Mouse (Mus musculus): ENCODE measurements around the gene Pou5f1.

The Pou5f1 gene

DNA sequence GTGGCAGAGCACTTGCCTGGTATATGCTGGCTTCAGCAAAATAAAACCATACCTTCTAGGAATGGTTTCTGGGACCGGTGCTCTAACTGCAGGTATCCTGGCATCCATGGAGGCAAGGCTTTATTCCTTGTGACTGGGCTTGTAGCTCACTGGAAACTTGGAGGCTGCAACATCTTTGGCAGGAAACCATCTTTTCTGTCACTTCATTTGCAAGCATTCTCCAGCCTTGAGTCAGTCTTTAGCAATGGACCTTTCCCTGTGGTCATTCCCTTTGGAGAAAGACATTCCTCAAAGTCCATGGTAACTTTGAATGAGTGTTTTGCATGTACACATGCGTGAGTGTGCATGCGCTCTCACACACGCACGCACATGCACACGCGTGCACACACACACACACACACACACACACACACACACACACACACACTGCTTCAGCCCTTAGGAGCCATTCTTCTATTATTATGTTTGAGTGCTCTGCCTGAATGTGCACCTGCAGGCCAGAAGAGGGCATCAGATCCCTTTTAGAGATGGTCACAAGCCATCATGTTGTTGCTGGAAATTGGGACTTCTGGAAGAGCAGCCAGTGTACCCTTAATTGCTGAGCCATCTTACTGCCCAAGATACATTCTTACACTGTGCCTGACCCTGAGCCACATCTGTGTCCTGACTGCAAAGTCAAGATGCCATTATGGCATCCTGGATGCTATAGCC lies 7.3 kb downstream of the Pou5f1 start:
- no peak for DNase-seq (ENCODE audit: low spot score in 2 of 2)

DNA sequence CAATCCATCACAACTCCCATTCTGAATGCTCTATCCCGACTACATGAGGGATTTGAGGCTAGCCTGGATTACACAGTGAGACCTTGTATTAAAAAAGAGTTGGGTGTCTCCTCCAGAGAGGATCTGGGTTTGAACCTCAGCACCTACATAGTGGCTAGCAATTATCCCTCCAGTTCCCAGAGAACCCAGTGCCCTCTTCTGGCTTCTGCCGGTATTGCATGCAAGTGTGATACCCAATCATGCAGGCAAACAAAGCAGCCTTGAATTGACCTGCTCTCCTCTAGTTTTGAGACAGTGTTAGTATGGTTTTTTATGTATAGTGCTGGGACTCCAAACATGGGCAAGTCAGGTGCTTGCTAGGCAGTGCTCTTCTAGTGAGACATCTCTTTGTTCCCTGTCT lies 8.1 kb downstream of the Pou5f1 start:
- peak; percentile 27 to 55 for DNase-seq (ENCODE audit: low spot score in 2 of 2)

DNA sequence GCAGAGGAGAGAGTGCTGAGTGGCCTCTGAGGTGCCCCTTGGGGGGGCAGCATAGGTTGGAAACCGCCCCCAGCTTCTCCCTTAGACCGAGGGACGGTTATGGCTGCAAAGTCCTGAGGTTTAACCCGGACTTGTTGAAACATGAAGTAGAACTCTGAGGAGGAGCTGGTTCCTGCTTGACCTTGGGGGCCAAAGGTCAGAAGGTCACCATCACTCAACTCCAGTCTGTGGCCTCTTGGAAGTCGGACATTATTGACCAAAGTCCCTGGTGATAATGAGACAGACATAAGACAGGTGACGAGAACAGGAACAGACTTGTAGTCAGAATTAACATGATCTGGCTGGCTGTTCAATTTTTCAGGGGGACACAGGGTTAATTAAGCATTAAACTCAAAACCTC lies 8.9 kb downstream of the Pou5f1 start:
- no peak for DNase-seq (ENCODE audit: low spot score in 2 of 2)

DNA sequence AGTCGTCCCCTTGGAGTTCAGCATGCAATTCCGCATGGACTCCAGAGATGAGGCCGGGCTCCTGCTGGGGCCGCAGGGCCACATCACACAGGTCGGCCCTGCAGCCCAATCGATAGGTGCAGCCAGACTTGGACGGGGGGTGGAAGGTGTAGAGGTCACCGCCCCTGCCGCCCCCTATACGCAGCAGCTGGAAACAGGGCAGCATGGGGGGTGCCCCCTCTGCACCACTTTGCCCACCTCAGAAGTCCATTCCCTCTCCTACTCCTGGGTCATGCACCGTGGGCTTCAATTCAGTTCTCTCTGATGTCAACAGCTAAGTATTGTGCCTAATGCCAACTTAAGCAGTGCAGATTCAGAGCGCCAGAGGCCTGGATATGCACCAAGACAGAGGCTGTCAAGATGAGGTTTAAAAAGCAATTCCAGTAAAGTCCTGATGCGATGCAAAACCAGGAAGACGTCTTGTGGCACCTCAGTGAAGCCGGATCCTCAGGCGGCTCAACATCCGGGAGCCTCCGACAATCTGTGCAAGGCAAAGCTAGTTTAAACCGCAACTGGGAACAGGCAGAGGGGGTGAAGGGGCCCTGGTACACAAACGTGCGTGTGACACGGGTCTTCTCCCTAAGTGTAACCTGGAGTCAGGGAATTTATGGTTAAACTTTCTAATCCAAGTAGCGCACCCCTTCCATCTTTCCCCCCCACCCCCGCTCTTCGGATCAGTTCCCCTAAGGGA lies 10.3 kb downstream of the Pou5f1 start:
- no peak for DNase-seq (ENCODE audit: low spot score in 2 of 2)

DNA sequence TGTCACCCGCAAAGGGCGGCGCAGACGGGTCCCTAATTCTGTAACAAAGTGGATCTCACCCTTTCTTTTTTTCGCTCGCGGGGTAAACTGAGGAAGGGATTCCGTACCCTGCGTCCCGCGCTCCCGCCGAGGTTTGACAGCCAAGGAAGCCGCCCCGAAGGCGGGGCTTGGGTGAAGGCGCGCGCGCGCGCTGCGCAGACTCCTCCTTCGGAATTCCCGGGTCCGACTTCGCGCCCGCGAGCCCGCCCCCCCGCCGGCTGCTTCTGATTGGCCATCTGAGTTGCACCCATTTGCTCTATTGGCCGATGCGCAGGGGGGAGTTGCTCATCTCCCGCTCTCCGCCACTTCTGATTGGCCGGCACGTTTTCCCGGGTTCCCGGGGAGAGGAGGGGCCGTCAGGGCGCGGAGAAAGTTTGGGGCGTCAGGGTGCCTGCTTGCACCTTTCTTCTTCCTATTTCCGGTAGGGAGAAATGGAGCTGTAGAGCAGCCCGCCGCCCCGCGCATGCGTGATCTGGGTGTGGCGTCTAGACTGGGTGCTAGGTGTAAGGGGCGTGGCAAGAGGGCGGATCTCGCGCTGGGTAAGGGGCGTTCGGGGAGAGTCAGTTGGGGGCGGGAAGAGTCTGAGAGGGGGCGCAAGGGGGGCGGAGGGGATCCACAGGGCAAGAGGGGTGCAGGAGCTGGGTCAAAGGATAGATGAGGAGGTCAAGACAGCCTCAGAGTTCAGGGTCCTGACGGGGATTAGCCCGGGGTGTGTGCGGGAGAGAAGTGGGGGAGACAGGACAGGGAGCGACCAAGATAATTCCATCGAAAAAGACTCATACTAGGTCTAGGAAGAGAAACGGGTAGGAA lies 11.1 kb downstream of the Pou5f1 start, which contains the start of the genes Tcf19 and Cchcr1:
Gene Tcf19, minus strand, starts transcription at position 173 of the 849 bp plus-strand sequence.
Gene Cchcr1, plus strand, starts transcription at position 449 of the 849 bp plus-strand sequence.
- DNase-seq (ENCODE audit: low spot score in 2 of 2), result peak; percentile 96 to 98

DNA sequence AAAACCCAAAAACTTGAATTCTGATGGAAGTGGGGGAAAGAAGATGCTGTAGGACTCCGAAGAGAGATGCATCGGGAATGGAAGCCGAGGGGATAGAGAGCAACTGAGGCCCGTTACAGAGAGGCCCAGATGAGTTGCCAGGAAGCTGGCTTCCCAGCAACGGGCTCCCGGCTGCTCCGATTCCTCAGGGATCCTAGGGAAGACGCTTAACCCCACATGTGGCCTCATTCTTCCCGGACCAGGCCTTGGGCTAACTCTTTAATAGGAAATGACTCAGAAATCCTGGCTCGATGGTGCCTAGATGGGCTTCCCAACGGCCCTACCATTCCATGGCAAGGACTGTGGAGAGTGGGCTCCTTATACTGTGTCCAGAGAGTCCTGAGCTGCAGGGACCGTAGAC lies 11.7 kb downstream of the Pou5f1 start:
- peak in 1 of 2 experiments; percentile 24 for DNase-seq (ENCODE audit: low spot score in 2 of 2)

DNA sequence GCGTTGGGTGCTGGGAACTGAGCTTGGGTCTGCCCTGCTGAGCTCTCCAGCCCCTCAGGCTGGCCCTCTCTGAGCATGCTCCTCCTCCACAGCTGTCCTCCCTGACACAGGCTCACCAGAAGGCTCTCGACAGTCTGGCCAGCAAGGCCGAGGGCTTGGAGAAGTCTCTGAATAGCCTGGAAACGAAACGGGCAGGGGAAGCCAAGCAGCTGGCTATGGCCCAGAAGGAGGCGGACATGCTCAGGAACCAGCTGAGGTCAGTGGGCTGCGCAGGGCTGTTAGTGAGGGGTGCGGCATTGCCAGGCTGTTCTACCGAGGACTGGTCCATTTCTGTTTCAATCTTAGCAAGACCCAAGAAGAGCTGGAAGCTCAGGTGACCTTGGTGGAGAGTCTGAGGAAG lies 18.5 kb downstream of the Pou5f1 start:
- DNase-seq (ENCODE audit: low spot score in 2 of 2), result no peak

DNA sequence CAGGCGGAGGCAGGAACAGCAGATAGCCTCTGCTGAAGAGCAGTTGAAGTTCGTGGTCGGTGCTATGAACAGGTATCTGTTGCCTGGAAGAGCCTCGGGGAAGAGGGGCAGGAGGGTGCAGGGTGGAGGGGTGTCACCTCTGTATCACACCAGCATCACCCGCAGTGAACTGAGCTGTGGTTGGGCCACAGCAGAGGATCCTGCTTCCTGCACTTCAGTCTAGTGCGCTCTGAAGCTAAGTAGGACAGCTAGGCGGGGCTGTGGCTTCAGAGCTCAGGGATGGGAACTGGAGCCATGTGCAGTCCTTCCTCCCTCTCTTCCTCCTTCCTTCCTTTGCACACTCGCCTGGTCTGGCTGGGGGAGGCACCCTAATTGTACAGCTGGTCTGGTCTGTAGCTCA lies 20.8 kb downstream of the Pou5f1 start:
- DNase-seq (ENCODE audit: low spot score in 2 of 2), result no peak

DNA sequence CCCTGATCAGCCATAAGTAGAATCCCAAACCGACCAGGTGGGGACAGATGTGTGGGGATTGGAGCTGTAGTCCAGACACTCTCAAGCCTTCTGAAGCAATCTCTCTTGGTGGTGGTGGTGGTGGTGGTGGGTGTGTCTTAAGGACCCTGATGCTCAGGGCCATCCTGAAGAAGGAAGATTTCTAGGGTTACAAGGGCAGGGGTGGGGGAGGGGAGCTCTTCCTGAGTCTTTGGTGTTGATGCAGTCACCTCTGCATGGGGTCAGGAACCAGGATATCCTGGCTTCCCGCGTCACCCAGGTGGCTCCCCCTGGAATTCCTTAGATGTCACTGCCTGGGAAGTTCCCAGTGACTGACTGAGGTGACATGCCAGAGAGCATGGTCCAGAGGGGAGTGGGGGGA lies 26.5 kb downstream of the Pou5f1 start:
- no peak for DNase-seq (ENCODE audit: low spot score in 2 of 2)

DNA sequence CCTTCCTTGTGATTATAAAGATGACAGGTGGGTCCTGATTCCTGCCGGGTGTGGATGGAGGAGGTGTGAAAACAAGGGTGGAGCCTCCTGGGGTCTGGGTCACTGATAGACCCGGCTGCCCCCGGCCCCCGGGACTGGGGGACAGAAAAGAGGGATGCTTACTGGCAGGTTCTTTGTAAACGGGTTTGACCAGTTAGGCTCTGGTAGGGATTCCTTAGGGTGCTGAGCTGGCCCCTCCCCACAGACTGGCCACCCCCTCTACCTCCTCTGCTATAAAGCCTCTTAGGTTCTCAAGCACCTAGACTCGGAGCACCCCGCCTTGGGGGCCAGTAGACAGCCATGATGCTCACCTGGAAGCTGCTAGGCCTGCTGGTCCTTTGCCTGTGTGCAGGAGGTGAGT lies 27.1 kb downstream of the Pou5f1 start, which contains the start of gene Psors1c2:
Gene Psors1c2, plus strand, starts transcription at position 301 of the 400 bp plus-strand sequence.
- DNase-seq (ENCODE audit: low spot score in 2 of 2), result no peak

DNA sequence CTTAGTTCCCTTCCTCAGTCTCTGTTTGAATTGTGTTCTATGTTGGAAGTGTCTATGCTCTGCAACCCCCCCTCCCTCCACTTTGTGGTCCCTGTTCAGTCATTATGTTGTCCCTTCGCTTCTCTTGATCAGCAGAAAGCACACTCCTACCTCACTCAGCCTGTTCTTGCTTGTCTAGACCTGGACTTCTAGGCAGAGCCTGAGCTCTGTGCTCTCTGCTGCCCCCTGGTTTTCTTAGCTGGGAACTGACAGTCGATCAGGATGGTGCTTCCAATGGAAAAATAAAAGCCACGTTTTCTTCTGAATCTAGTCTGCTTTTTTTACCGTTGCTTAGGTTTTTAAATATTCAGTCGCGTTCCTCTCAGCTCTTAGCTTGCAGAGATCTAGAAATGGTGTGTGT lies 28.5 kb downstream of the Pou5f1 start:
- peak; percentile 31 to 56 for DNase-seq (ENCODE audit: low spot score in 2 of 2)

DNA sequence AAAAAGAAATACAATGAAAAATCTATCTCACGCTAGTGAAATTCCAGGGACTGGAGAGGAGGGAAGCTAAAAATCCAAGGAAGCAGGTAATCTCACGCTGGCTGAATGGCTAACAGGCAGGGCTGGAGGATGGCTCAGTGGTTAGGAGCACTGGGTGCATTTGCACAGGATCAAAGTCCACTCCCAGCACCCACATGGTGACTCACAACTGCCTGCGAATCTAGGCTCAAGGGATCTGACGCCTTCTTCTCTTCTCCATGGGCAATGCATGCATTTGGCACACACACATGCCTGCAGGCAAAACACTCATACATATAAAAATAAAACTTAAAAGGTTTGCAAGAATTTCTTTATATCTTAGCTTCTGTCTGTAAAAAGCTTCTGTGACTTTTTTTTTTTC lies 31.6 kb downstream of the Pou5f1 start:
- no peak for DNase-seq (ENCODE audit: low spot score in 2 of 2)

DNA sequence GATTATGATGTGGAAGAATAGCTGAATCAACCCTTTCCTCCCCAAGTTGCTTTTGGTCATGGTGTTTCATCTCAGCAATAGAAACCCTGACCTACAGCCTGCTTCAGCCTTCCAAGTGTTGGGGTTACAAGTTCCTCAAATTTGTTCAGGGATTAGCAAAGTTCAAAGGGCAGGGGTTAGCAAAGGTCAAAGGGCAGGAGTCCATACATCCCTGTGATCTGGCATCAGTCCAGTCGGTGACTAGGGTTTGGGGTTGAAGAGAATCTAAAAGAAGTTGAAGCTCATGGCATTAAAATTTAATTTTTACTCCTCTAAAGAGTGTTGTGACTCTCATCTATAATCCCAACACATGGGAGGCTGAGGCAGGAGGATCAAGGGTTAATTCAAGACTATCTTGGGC lies 32.7 kb downstream of the Pou5f1 start:
- DNase-seq (ENCODE audit: low spot score in 2 of 2), result no peak

DNA sequence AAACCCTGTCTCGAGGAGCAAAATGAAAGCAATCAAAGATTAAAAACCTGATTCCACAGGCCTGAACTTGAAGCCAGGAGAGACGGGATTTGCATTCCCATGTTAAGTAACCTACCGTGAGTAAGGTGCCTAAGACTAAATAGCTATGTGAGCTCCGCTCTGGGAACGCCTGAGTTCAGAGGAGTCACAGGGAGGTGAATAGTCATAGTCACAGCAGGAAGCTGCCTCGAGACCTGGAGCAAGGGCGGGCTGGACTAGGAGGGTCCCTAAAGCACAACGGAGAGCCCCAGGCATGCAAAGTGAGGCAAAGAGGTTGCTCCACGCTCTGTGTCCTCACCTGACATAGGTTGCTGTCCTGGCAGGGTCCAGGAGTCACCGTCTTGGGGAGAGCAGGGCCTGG lies 33.7 kb downstream of the Pou5f1 start:
- DNase-seq (ENCODE audit: low spot score in 2 of 2), result no peak

DNA sequence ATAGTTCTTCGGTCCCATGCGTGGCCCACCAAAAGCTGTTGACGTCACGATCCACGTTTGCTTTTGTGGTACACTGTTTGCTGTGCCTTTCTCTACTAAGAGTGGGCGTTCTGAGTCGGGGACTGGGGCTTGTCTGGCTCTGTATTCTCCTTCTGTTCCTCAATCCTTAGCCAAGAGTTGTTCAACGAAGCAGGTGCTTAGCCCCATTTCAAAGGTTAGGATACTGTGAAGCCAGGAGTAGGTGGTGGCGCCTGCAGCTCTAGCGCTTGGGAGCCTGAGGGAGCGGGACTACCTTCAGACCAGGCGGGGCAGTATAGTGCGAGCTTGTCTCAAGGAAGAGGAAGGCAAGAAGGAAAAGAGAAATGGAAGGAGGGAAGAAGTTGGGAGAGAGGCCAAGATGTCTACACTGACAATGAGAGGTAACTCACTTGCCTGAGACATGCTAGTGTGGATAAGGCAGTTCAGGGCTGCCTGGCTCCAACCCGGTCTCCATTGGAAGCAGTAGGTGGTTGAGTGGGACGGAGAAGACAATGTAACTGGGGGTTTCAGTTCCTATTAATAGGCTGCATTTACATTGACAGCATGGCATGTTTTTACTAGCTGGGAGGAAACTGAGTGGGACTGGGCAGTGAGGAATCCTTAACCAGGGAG lies 37.1 kb downstream of the Pou5f1 start:
- DNase-seq (ENCODE audit: low spot score in 2 of 2), result no peak

DNA sequence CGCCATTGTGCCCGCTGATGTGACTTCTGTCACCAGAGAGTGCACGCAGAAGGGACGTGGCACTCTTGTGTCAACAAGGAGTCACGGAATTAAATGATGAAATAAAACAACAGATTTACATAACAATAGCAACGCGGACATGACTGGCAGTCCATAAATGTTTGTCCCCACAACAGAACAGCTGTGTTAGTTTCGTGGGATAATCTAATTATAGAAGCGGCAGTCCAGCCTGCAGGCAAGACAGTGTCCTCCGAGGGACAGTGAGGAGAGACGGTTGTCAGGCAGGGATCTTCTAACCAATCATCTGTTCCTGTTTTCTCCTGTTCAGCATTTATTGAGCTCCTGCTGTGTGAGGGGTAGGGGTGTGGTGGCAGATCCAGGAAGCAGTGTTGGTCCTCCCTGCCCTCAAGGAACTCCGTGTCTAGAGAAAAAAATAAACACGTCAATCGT lies 37.6 kb downstream of the Pou5f1 start:
- DNase-seq (ENCODE audit: low spot score in 2 of 2), result no peak

DNA sequence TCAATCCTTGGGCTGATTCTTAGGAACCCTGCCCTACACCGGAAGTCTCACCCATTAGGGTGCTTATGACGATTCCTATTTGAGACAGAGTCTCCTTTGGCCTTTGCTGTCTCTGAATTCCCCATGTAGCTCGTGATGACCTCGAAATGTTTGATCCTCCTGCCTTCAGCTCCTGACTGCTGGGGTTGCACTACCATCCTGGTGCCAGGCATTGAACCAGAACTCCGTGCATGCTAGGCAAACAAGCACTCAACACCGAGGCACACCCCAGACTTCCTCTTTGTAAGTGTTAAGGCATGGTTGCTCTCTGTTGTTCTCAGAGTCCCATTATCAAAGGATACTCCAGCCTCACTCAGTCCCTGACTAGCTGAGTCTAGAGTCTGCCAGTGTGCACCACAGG lies 38.2 kb downstream of the Pou5f1 start:
- no peak for DNase-seq (ENCODE audit: low spot score in 2 of 2)

DNA sequence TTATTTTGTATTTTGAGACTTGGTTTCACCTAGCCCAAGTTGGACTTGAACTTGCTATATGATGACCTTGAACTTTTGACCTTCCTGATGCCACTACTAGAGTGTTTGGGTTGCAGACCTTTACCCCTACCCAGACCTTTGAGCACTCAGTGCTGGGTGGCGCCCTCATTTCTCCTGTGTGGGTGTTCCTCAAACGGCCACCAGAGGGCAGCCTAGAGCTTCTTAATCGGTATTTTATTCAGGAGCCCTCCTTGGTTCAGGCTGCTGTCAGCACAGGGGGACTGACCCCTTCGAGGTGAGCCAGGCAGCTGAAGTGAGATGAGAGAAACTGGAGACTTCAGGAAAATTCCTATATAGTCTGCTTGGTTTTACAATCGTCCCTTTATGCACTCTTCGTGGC lies 38.9 kb downstream of the Pou5f1 start:
- DNase-seq (ENCODE audit: low spot score in 2 of 2), result peak in 1 of 2 experiments; percentile 32

DNA sequence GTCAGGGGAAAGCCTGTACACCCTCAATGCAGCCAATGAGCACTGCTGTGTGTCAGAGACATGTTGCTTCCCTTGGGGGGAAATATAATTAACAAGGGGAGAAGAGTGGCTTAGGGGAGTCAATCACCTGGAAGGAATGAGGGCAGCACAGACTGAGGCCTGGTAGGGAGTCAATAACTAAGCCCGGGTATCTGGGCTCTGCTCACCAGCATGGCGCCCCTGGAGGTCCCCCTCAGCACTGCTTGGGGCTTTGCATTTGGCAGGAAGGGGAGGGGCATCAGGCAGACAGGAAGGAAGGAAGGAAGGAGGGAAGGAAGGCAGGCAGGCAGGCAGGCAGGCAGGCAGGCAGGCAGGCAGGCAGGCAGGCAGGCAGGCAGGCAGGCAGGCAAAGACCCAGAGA lies 41.6 kb downstream of the Pou5f1 start:
- DNase-seq (ENCODE audit: low spot score in 2 of 2), result no peak

DNA sequence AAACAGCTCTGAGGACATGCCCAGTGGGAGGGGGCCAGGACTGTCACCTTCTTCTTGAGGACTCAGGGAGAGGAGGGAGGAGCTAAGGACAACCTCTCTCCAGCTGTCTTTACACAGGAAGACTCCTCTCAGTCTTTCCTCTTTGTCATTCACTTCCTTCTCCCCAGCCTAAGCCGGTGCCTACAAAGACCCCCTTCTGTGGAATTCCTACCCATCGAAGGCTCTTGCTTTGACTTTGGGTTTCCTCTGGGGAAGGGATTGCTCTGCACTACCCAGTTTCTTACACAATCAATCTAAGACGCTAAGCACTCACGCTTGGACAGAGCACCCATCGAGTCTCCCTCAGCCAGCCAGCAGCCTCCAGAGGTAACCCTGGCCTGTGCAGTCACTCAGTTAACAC lies 42.8 kb downstream of the Pou5f1 start:
- no peak for DNase-seq (ENCODE audit: low spot score in 2 of 2)

DNA sequence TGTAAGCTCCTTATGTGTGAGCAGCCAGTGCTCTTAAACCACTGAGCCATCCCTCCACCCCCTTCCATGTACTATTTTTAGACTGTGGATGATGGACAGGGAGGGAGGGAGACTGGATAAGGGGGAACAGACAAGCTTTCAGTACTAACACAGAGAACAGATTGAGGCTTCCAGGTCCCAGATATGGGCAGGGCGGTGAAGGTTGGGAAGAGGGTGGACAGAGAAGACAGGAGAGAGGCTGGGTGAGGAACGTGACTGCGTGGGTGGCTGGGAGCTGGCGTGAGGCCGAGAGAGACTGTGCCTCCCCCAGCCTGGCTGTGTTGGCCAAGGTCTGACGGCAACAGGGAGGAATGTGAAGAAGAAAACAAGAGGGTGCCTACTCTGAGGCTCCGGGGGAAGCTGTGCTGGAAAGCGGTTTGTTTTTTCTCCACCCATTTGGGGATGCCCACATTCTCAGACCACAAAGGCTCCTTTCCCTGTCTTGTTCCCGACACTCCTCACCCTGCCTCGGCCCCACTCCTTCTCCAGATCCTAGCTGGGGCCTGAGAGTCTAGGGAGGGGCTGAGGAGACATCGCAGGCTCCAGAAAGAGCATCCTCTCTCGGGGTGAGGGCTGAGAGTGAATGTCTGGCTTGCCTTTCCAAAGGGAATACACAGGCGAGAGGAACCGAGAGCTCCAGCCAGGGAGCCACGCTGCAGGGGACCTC lies 43.8 kb downstream of the Pou5f1 start:
- peak; percentile 83 to 89 for DNase-seq (ENCODE audit: low spot score in 2 of 2)

All from heart, adult 9 months (tissue).